Mouse (Mus musculus) CH12.LX (cell line): ENCODE measurements at regions not wholly inside any gene's neighbourhood (a gene's known extent, or its start where the extent isn't known, plus 50 kb on each side); places are given as distances from the start of the nearest gene placed in this dataset.

Experiments
- CTCF ChIP-seq, 2 experiments: IDR thresholded peaks in 1 of 2; conservative IDR thresholded peaks in 1 of 2; 2 replicates each; pipeline ENCODE4 v1.5.1; 2011 to 2012; ENCODE audit warnings: low read depth in 2 of 2, low read length in 2 of 2, improper control_type of control experiment in 1 of 2, inconsistent platforms in 1 of 2, mild to moderate bottlenecking in 1 of 2, moderate library complexity in 1 of 2
- ELF1 ChIP-seq: IDR thresholded peaks from 2 replicates; pipeline ENCODE4 v1.6.1; 2014; ENCODE audit warnings: low read depth, mild to moderate bottlenecking, inconsistent platforms, low read length, improper control_type of control experiment
- RAD21 ChIP-seq: IDR thresholded peaks from 2 replicates; pipeline ENCODE4 v1.6.1; 2011; ENCODE audit warnings: low read depth, mild to moderate bottlenecking, low read length, improper control_type of control experiment, moderate library complexity
- TCF12 ChIP-seq: IDR thresholded peaks from 2 replicates; pipeline ENCODE4 v1.6.1; 2014; ENCODE audit warnings: low read depth, mild to moderate bottlenecking, inconsistent platforms, low read length, improper control_type of control experiment
- USF1 ChIP-seq: IDR thresholded peaks from 2 replicates; pipeline ENCODE4 v1.6.1; 2014; ENCODE audit warnings: low read depth, mild to moderate bottlenecking, inconsistent platforms, low read length, improper control_type of control experiment

GRCm38 (mm10) chr12:82086441-82086840 lies 82.7 kb upstream of the Sipa1l1 start:
- no peak for TF ChIP-seq CTCF (conservative IDR thresholded peaks at IDR 0.05 in 1 of 2, IDR thresholded peaks at IDR 0.05 in 1 of 2; ENCODE audit: low read depth in 2 of 2, low read length in 2 of 2)
- no peak for TF ChIP-seq ELF1
- no peak for TF ChIP-seq TCF12
- no peak for TF ChIP-seq RAD21
- no peak for TF ChIP-seq USF1
